Mouse (Mus musculus) embryonic facial prominence, embryonic 11.5 days (tissue): ENCODE data around the gene Adamtsl5. TPM values are rescaled to one million over a fixed set of nuclear protein-coding genes. Genes with fewer than 3 reads are reported as not detected.

Experiments used
- ATAC-seq: fragments of 200-750 bp; cut with Nextera tagmentation; replicated peaks from 2 replicates; pipeline ENCODE4 v1.8.0; 2017; ENCODE audit warnings: low read depth; ENCODE audit not compliant: insufficient number of reproducible peaks, low FRiP score, low TSS enrichment
- DNase-seq: peaks from one replicate; pipeline ENCODE4 v3.0.0-alpha.2; 2015; ENCODE audit warnings: low spot score
- H3K27ac ChIP-seq: fragments of 300-500 bp; sonication (generic); replicated peaks from 2 replicates; pipeline ENCODE4 v1.5.1; 2014; ENCODE audit warnings: mild to moderate bottlenecking, low read depth, low read length, control low read depth
- H3K27me3 ChIP-seq: fragments of 300-500 bp; sonication (generic); 2 replicates; pipeline ENCODE4 v1.6.1; 2014; ENCODE audit warnings: mild to moderate bottlenecking, low read length, moderate library complexity, mixed read lengths; ENCODE audit not compliant: control insufficient read depth, insufficient read depth
- H3K36me3 ChIP-seq: fragments of 300-500 bp; sonication (generic); replicated peaks from 2 replicates; pipeline ENCODE4 v1.6.1; 2014; ENCODE audit warnings: low read depth, mild to moderate bottlenecking, low read length, moderate library complexity, mixed read lengths; ENCODE audit not compliant: control insufficient read depth, insufficient read depth
- H3K4me1 ChIP-seq: fragments of 300-500 bp; sonication (generic); 2 replicates; pipeline ENCODE4 v1.6.1; 2014; ENCODE audit warnings: low read length, mixed read lengths; ENCODE audit not compliant: control insufficient read depth, insufficient read depth
- H3K4me2 ChIP-seq: fragments of 300-500 bp; sonication (generic); 2 replicates; pipeline ENCODE4 v1.6.1; 2014; ENCODE audit warnings: low read depth, mild to moderate bottlenecking, control low read depth, low read length, moderate library complexity
- H3K4me3 ChIP-seq: fragments of 300-500 bp; sonication (generic); 2 replicates; pipeline ENCODE4 v1.5.1; 2014; ENCODE audit warnings: low read depth, low read length, control low read depth
- H3K9ac ChIP-seq: fragments of 300-500 bp; sonication (generic); replicated peaks from 2 replicates; pipeline ENCODE4 v1.6.1; 2014; ENCODE audit warnings: mild to moderate bottlenecking, control low read depth, low read length
- H3K9me3 ChIP-seq: fragments of 300-500 bp; sonication (generic); replicated peaks from 2 replicates; pipeline ENCODE4 v1.6.1; 2016; ENCODE audit warnings: mild to moderate bottlenecking, low read length, inconsistent platforms, mixed read lengths; ENCODE audit not compliant: control insufficient read depth
- WGBS: fragments of 180-500 bp; shearing (Covaris S2); extraction: QIAGEN DNeasy Blood & Tissue Kit; methylation state at CpG from one replicate; pipeline ENCODE4 v1.1.7; 2014; 5-methylcytosine and 5-hydroxymethylcytosine counted together
- polyA plus RNA-seq: library from polyadenylated mRNA; unstranded; fragments of >200 nt; fragmentation: Nextera tagmentation; extraction: Ambion mirVana; gene quantifications from 2 replicates; pipeline ENCODE4 v1.2.1, GENCODE M21; 2014

Adamtsl5 gene
- polyA plus RNA-seq, 1 experiment from 2014 or later: 0.14 TPM

DNA sequence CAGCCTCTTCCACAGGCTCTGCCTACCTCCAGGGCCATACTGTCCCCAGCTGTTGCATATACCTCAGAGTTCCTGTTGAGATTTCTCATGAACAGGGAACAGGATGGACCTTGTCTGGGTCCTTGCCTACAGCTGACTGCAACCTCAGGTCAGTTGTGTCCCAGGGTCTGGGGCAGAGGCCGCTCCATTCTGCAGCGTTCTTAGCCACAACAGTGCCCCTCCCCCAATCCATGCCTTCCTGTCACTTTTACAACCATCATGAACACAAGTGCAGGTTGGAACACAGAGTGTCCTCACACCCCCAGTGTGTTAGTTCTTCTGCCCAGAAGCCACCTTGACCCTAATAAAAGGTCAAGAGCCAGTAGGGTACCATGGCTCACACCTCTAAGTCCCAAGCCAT is 40.5 kb upstream of the Adamtsl5 start:
- Histone ChIP-seq H3K27ac (no peak overlapping the region), H3K9ac (peak overlapping the region; percentile 97; the same call in 1 of the 2 replicates), H3K36me3 (peaks cover 25% of the 10 kb centered on the region), H3K4me2 (no peak overlapping the region), H3K27me3 (no peaks in the 10 kb centered on the region), H3K4me3 (no peak overlapping the region; the same call in 1 of the 2 replicates), H3K9me3 (no peaks in the 10 kb centered on the region), H3K4me1 (peaks cover 18% of the 10 kb centered on the region)
- DNase-seq (no peak), ATAC-seq (no peak)
- WGBS: 34% methylated on average over 2 of the region's 2 CpGs

DNA sequence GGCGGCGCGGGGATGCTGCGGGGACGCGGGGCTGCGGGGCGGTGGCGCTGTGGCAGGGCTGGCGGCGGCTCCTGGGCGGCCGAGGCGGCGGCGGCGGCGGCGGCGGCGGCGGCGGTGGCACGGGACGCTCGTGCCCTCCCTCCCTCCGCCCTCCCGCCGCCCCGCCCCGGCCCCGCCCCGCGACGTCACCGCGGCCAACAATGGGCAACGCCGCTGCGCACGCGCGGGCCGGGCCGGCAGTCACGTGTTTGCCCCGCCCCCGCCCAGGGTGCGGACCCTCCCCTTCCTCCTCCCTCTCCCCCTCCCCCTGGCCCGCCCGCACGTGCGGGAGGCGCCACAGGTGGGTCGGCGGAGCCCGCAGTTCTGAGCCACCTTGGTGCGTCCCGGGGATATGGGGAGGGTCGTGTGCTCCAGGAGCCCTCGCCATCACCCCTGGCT is 39.3 kb upstream of the Adamtsl5 start, which contains the start of gene Mex3d:
Gene Mex3d, minus strand, starts transcription at position 138 of the 438 bp plus-strand sequence.
- Histone ChIP-seq H3K36me3 (peaks cover 17% of the 10 kb centered on the region), H3K9ac (peak within 1 kb of the TSS; percentile 97), H3K27me3 (no peaks in the 10 kb centered on the region), H3K4me2 (peak within 1 kb of the TSS; percentile 93), H3K4me3 (peak within 1 kb of the TSS; percentile 99), H3K27ac (peak within 1 kb of the TSS; percentile 78), H3K4me1 (peaks cover 18% of the 10 kb centered on the region), H3K9me3 (no peaks in the 10 kb centered on the region)
- peak; percentile 91 for DNase-seq
- peak; percentile 29; the same call in 1 of the 2 replicates for ATAC-seq
- 0% methylated on average over 24 of the region's 61 CpGs for WGBS

DNA sequence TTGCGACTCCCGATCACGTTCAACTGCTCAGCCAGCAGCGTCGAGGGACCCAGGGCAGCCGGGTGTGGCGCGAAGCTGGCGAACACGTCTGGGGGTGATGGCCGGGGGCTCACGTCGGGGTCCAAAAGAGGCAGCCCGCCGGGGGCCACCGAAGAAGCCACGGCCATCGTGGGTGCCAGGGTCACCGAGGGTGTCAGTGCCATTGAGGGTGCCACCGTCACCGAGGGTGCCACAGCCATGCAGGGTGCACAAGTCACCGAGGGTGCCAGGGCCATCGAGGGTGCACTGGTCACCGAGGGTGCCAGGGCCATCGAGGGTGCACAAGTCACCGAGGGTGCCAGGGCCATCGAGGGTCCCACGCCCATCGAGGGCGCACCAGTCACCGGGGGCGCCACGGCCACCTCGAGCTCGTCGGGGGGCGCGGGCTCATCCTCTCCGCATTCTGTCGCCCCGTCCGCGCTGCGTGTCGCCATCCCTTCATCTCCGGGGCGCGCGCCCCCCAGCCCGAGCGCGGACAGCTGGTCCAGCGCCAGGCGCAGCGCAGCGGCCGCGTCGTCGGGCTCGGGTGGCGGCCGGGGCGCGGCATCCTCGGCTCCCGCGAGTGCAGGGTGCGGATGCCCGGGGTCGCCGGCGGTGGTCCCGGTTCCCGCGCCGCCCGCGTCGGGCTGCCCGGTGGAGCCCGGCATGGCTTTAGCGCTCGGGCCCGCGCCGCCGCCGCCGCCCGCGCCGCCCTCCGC is 38.7 kb upstream of the Adamtsl5 start:
- ATAC-seq (no peak), DNase-seq (peak; percentile 26)
- no peaks in the 10 kb centered on the region for H3K9me3 ChIP-seq
- peak overlapping the region; percentile 97 for H3K9ac ChIP-seq
- H3K4me1 ChIP-seq: peaks cover 18% of the 10 kb centered on the region
- peak overlapping the region; percentile 99 for H3K4me3 ChIP-seq
- H3K4me2 ChIP-seq: peak overlapping the region; percentile 93
- H3K27ac ChIP-seq: peak overlapping the region; percentile 78
- no peaks in the 10 kb centered on the region for H3K27me3 ChIP-seq
- H3K36me3 ChIP-seq: peaks cover 11% of the 10 kb centered on the region
- 0% methylated on average over 66 of the region's 94 CpGs for WGBS

DNA sequence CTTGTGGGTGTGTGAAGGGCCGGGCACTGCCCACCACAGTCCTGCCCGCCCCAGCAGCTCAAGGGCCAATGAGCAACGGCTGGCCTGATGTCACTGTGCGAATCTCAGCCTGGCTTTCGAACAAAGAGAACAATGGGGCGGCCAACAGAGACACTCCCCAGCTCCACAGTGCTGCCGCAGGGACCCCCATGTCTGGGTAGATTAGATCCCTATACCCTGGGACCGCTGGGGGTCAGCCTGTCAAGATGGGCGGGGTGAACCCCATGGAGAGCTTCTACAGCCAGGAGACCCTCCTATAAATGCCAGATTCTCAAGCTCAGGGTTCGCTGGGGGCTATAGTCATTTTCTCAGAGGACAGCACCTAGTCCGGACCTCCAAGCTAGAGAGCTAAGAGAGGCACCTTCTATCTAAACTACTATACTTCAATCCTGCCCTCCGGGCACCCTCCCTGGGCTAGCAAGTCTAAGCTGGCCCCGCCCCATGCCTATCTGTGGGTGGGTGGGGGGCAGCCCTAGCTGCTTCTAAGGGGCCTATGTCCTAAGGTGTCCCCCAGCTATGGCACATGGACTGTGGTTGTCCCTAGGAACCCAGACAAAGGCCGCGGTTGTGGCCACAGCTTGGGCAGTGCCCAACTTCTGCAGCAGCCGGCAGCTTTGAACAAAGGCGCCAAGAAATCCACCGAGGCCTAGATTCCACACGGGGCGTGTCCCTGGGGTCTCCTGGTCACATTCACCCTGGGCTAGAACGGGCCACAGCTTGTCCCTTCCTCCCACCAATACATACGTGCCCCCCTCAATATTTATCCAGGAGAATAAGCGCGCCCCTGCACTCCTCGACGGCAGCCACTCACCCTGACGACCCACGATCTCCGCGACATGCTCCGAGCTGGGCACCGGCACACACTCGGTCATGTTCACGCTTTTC is 37.9 kb upstream of the Adamtsl5 start:
- H3K27ac ChIP-seq: peak overlapping the region; percentile 78
- H3K4me1 ChIP-seq: peaks cover 18% of the 10 kb centered on the region
- peak overlapping the region; percentile 93 for H3K4me2 ChIP-seq
- no peaks in the 10 kb centered on the region for H3K9me3 ChIP-seq
- H3K36me3 ChIP-seq: peaks cover 18% of the 10 kb centered on the region
- peak overlapping the region; percentile 99 for H3K4me3 ChIP-seq
- H3K9ac ChIP-seq: peak overlapping the region; percentile 97
- H3K27me3 ChIP-seq: no peaks in the 10 kb centered on the region
- DNase-seq: peak; percentile 82
- peak; percentile 65 for ATAC-seq
- WGBS: under 1% methylated on average over 34 of the region's 34 CpGs

DNA sequence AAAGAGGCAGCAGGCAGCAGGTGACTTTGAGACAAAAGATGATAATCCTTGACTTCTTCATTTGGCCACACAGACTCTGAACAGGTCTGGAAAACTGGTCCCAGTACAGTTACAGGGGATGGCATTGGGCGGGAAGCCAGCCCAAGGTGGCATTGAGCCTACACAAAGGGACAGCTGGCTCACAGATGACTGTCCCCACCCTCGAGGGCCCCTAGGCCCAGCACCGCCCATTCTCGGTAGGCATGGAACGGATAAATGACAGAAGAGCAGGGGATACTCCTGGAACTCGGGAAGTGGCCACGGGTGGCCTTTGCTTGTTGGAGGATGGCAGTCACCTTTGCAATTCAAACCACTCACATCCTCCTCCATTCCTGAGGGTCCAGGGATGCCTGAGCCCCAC is 37.1 kb upstream of the Adamtsl5 start:
- Histone ChIP-seq H3K4me1 (peaks cover 18% of the 10 kb centered on the region), H3K27ac (peak overlapping the region; percentile 78; the same call in 1 of the 2 replicates), H3K9me3 (no peaks in the 10 kb centered on the region), H3K36me3 (peaks cover 21% of the 10 kb centered on the region), H3K4me3 (peak overlapping the region; percentile 99), H3K27me3 (no peaks in the 10 kb centered on the region), H3K4me2 (peak overlapping the region; percentile 93), H3K9ac (peak overlapping the region; percentile 97)
- no peak for ATAC-seq
- DNase-seq: no peak
- 18% methylated on average over 7 of the region's 7 CpGs for WGBS

DNA sequence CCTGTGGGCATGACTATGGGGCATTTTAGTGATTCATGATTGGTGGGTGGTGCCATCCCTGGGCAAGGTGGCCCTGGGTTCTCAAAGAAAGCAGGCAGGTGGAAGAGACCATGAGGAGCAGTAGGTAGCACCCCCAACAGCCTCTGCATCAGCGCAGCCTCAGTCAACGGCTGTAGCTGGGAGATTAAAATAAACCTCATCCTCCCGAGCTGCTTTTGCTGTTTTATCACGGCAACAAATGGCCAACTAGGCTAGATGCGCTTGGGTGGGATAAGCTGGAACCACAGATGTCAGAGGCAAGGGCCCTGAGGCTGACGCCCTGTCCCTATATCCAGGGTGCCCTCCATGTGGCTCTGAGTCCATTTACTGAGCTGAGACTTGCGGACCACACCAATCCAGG is 36.5 kb upstream of the Adamtsl5 start:
- 84% methylated on average over 7 of the region's 7 CpGs for WGBS
- H3K4me2 ChIP-seq: peak overlapping the region; percentile 93
- H3K9ac ChIP-seq: peak overlapping the region; percentile 97
- H3K9me3 ChIP-seq: no peaks in the 10 kb centered on the region
- no peaks in the 10 kb centered on the region for H3K27me3 ChIP-seq
- H3K27ac ChIP-seq: no peak overlapping the region
- DNase-seq (no peak), ATAC-seq (no peak)
- peak overlapping the region; percentile 99 for H3K4me3 ChIP-seq
- H3K36me3 ChIP-seq: peaks cover 22% of the 10 kb centered on the region
- peaks cover 18% of the 10 kb centered on the region for H3K4me1 ChIP-seq

DNA sequence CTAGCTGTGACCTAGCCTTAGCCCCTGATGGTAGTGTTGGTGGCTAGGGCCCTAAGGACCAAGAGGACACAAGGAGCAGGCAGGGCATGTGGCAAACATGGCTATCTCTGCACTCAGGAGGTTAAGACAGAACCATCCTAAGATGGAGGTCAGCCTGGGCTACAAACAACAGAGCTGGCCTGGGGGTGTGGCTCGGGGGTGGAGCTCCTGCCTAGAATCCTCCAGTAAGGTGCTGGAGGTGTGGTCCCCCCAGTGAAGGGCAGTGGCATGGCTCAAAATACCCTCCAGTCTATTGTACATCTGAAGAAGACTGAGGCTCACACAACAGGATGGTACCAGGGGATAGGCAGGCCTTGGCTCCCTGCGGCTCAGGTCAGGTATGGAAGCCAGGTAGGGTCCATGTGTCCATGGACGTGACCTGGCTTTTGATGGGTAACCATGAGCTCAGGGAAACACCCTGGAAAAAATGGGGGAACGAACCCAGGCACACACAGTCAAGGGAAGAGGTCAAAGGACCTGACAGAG is 36.0 kb upstream of the Adamtsl5 start:
- peaks cover 22% of the 10 kb centered on the region for H3K36me3 ChIP-seq
- H3K9ac ChIP-seq: 0 out of 2 replicates have a peak overlapping the region, but pooled peaks have one; percentile 13
- H3K4me2 ChIP-seq: peak overlapping the region; percentile 93
- no peak overlapping the region for H3K27ac ChIP-seq
- no peaks in the 10 kb centered on the region for H3K27me3 ChIP-seq
- WGBS: 91% methylated on average over 4 of the region's 4 CpGs
- H3K4me3 ChIP-seq: peak overlapping the region; percentile 99
- peaks cover 18% of the 10 kb centered on the region for H3K4me1 ChIP-seq
- ATAC-seq (no peak), DNase-seq (no peak)
- no peaks in the 10 kb centered on the region for H3K9me3 ChIP-seq
